ENCODE assay signal across 8 mouse cellular contexts in genomic region chr9:103108943-103109670, GRCm38 (mm10). TPM values are rescaled to one million over a fixed set of nuclear protein-coding genes. Genes with fewer than 3 reads are reported as not detected.
A peak's percentile ranks its signal among the peaks of the same experiment; 100 is the strongest.
DNase-seq lines count a peak whose midpoint lies in the region; ATAC-seq and TF ChIP-seq lines count a peak whose summit lies in the region.

No protein-coding gene starts in this region.

- no peak for ATAC-seq in heart, embryonic 11.5 days (replicated peaks; ENCODE audit: insufficient number of reproducible peaks, low FRiP score, low TSS enrichment)
- no peak for ATAC-seq in heart, postnatal 0 days (ENCODE audit: insufficient read depth, low read depth)
- no peak for ATAC-seq in erythroid progenitor cell, adult 5-6 weeks (replicated peaks; ENCODE audit: low FRiP score, poor library complexity, severe bottlenecking)

- peak overlapping the region; percentile 48 for H3K4me3 ChIP-seq in heart, embryonic 11.5 days (ENCODE audit: low read depth, low read length)
- H3K4me3 ChIP-seq in ES-Bruce4 (ENCODE audit: low read depth, low read length) = peak overlapping the region; percentile 76
- H3K4me3 ChIP-seq in heart, postnatal 0 days (ENCODE audit: low read depth, low read length) = peak overlapping the region; percentile 61
- peak overlapping the region; percentile 56 for H3K4me3 ChIP-seq in midbrain, embryonic 10.5 days

- no peak for TF ChIP-seq EP300 in ES-Bruce4 (IDR thresholded peaks at IDR 0.05; ENCODE audit: insufficient read depth, low read depth, low read length)
- no peak for TF ChIP-seq EP300 in heart, postnatal 0 days (IDR thresholded peaks at IDR 0.05; ENCODE audit: low read depth)

- intact Hi-C loops in heart, postnatal 36 days (cut with DNase I) = no loop called here

- TF ChIP-seq CTCF in ES-Bruce4 (IDR thresholded peaks at IDR 0.05; ENCODE audit: low read depth, low read length) = no peak
- no peak for TF ChIP-seq CTCF in heart, postnatal 0 days (IDR thresholded peaks at IDR 0.05; ENCODE audit: low read depth)

- DNase-seq in heart, postnatal 36 days = no peak
- DNase-seq in heart, postnatal 0 days (ENCODE audit: low spot score) = no peak
- DNase-seq in midbrain, embryonic 10.5 days (ENCODE audit: low spot score) = no peak
- no peak for DNase-seq in adrenal gland, postnatal 25 days
- no peak for DNase-seq in right cerebral cortex, postnatal 14 days

- H3K27me3 ChIP-seq in heart, embryonic 11.5 days (ENCODE audit: control insufficient read depth, insufficient read depth, low read length) = peaks cover 42% of the 10 kb centered on the region
- H3K27me3 ChIP-seq in ES-Bruce4 (ENCODE audit: control insufficient read depth, insufficient read depth, low read length, poor library complexity, severe bottlenecking) = no peaks in the 10 kb centered on the region
- H3K27me3 ChIP-seq in heart, postnatal 0 days (ENCODE audit: control insufficient read depth, insufficient read depth, low read length) = peaks cover 34% of the 10 kb centered on the region
- H3K27me3 ChIP-seq in midbrain, embryonic 10.5 days (ENCODE audit: low read depth, poor library complexity, severe bottlenecking) = peaks cover 46% of the 10 kb centered on the region

- H3K9ac ChIP-seq in heart, embryonic 11.5 days (ENCODE audit: low read depth, low read length) = peak overlapping the region; percentile 65; the same call in 1 of the 2 replicates
- peak overlapping the region; percentile 62 for H3K9ac ChIP-seq in ES-Bruce4 (ENCODE audit: low read depth, poor library complexity, severe bottlenecking)
- peak overlapping the region; percentile 62 for H3K9ac ChIP-seq in heart, postnatal 0 days (replicated peaks; ENCODE audit: low read depth, low read length)

- H3K9me3 ChIP-seq in heart, embryonic 11.5 days (replicated peaks; ENCODE audit: control insufficient read depth, low read length) = no peaks in the 10 kb centered on the region
- no peaks in the 10 kb centered on the region for H3K9me3 ChIP-seq in ES-Bruce4 (replicated peaks; ENCODE audit: control insufficient read depth, insufficient read depth, low read length, poor library complexity, severe bottlenecking)
- no peaks in the 10 kb centered on the region for H3K9me3 ChIP-seq in heart, postnatal 0 days (replicated peaks; ENCODE audit: control insufficient read depth, low read length)
- no peaks in the 10 kb centered on the region for H3K9me3 ChIP-seq in midbrain, embryonic 10.5 days (replicated peaks)

- no peaks in the 10 kb centered on the region for H3K36me3 ChIP-seq in heart, embryonic 11.5 days (ENCODE audit: control insufficient read depth, insufficient read depth, low read length)
- H3K36me3 ChIP-seq in ES-Bruce4 (ENCODE audit: control insufficient read depth, insufficient read depth, low read length, poor library complexity, severe bottlenecking) = no peaks in the 10 kb centered on the region
- no peaks in the 10 kb centered on the region for H3K36me3 ChIP-seq in heart, postnatal 0 days (replicated peaks; ENCODE audit: control insufficient read depth, insufficient read depth, low read length)
- no peaks in the 10 kb centered on the region for H3K36me3 ChIP-seq in midbrain, embryonic 10.5 days

- peaks cover 14% of the 10 kb centered on the region; the same call in 1 of the 2 replicates for H3K4me1 ChIP-seq in heart, embryonic 11.5 days (ENCODE audit: control insufficient read depth, insufficient read depth, low read length)
- H3K4me1 ChIP-seq in ES-Bruce4 (ENCODE audit: control insufficient read depth, insufficient read depth, low read length) = peaks cover 2% of the 10 kb centered on the region
- peaks cover 5% of the 10 kb centered on the region; the same call in 1 of the 2 replicates for H3K4me1 ChIP-seq in heart, postnatal 0 days (ENCODE audit: control insufficient read depth, insufficient read depth)
- H3K4me1 ChIP-seq in midbrain, embryonic 10.5 days = peaks cover 48% of the 10 kb centered on the region

- no peak overlapping the region for H3K27ac ChIP-seq in heart, embryonic 11.5 days (ENCODE audit: low read depth, low read length)
- H3K27ac ChIP-seq in ES-Bruce4 (ENCODE audit: insufficient read depth, low read length) = no peak overlapping the region
- peak overlapping the region; percentile 69 for H3K27ac ChIP-seq in heart, postnatal 0 days (ENCODE audit: low read depth)
- peak overlapping the region; percentile 78 for H3K27ac ChIP-seq in midbrain, embryonic 10.5 days (replicated peaks)

- 36% methylated on average over 18 of the region's 18 CpGs for WGBS in heart, embryonic 11.5 days (ENCODE audit: insufficient replicate concordance)
- WGBS in heart, postnatal 0 days = 28% methylated on average over 18 of the region's 18 CpGs
- WGBS in midbrain, embryonic 10.5 days = 40% methylated on average over 18 of the region's 18 CpGs

- TF ChIP-seq POLR2A in ES-Bruce4 (IDR thresholded peaks at IDR 0.05; ENCODE audit: insufficient read depth, low read length) = no peak

- peak overlapping the region; percentile 77 for H3K4me2 ChIP-seq in heart, embryonic 11.5 days
- H3K4me2 ChIP-seq in heart, postnatal 0 days (ENCODE audit: low read depth, low read length) = peak overlapping the region; percentile 79

RNA-seq across cellular contexts. Expression of gene Rab6b, which starts 2.5 kb away (rescaled TPM):
- polyA plus RNA-seq in heart, embryonic 11.5 days (2014; fragmentation: Nextera tagmentation; extraction: Ambion mirVana) = 1.4 and 1.7 TPM in 2 replicates
- total RNA-seq in heart, postnatal 36 days (2021) = 1 to 10 TPM; 1.1 to 1.4 TPM
- polyA plus RNA-seq in ES-Bruce4 (2011; ENCODE audit: insufficient read depth, insufficient read length, low read depth, missing spikeins) = 23.3 and 24.0 TPM in 2 replicates
- 1.7 and 1.9 TPM in 2 replicates for total RNA-seq in heart, postnatal 0 days (2014; rRNA removed; ENCODE audit: low replicate concordance)
- 1.9 and 2.1 TPM in 2 replicates for polyA plus RNA-seq in heart, postnatal 0 days (2015; fragmentation: Nextera tagmentation; extraction: Ambion mirVana)
- 12.3 and 19.9 TPM in 2 replicates for polyA plus RNA-seq in midbrain, embryonic 10.5 days (2016; fragmentation: Nextera tagmentation; extraction: Ambion mirVana)
- 0.36 and 0.42 TPM in 2 replicates for total RNA-seq in erythroid progenitor cell, adult 5-6 weeks (2015; ENCODE audit: low replicate concordance)
- 0.61 and 0.64 TPM in 2 replicates for total RNA-seq in erythroid progenitor cell, adult 5-6 weeks (2017; ENCODE audit: low replicate concordance)
- total RNA-seq in adrenal gland, postnatal 25 days (2021) = 2.1 TPM in 2 replicates

Comparison
In these comparisons a context has a peak if more than half of its experiments do, and no peak if none do; other contexts are left out.
1. H3K27ac ChIP-seq: peak in heart, postnatal 0 days (single experiment) and midbrain, embryonic 10.5 days (single experiment); none in heart, embryonic 11.5 days (single experiment) and ES-Bruce4 (single experiment).
2. Peak in every context shown above with its lines, with median percentiles within 50 percentile points of each other: H3K4me3 ChIP-seq and H3K9ac ChIP-seq.